Mouse (Mus musculus) embryonic facial prominence, embryonic 10.5 days (tissue): ENCODE results near the gene Hist1h2bh. TPM values are rescaled to one million over a fixed set of nuclear protein-coding genes. Genes with fewer than 3 reads are reported as not detected.
"Not testable (repeated sequence)": the region's sequence is repeated elsewhere in the genome, so short reads cannot be mapped to it uniquely, and the experiment has no call there.

Experiments
- DNase-seq: peaks from one replicate; pipeline ENCODE4 v3.0.0-alpha.2; 2017; ENCODE audit warnings: low spot score
- H3K27ac ChIP-seq: fragments of 300-500 bp; sonication (generic); replicated peaks from 2 replicates; pipeline ENCODE4 v1.5.1; 2016; ENCODE audit warnings: mild to moderate bottlenecking
- H3K27me3 ChIP-seq: fragments of 300-500 bp; sonication (generic); replicated peaks from 2 replicates; pipeline ENCODE4 v1.6.1; 2016; ENCODE audit warnings: low read depth, mild to moderate bottlenecking; ENCODE audit not compliant: poor library complexity, severe bottlenecking
- H3K36me3 ChIP-seq: fragments of 300-500 bp; sonication (generic); replicated peaks from 2 replicates; pipeline ENCODE4 v1.6.1; 2016; ENCODE audit warnings: mild to moderate bottlenecking, moderate library complexity
- H3K4me1 ChIP-seq: fragments of 300-500 bp; sonication (generic); 2 replicates; pipeline ENCODE4 v1.6.1; 2016
- H3K4me3 ChIP-seq: fragments of 300-500 bp; sonication (generic); 2 replicates; pipeline ENCODE4 v1.5.1; 2016; ENCODE audit warnings: mild to moderate bottlenecking, moderate library complexity
- H3K9me3 ChIP-seq: fragments of 300-500 bp; sonication (generic); 2 replicates; pipeline ENCODE4 v1.6.1; 2016; ENCODE audit warnings: mild to moderate bottlenecking
- WGBS: fragments of 180-500 bp; shearing (Covaris S2); methylation state at CpG from one replicate; pipeline ENCODE4 v1.1.7; 2016; 5-methylcytosine and 5-hydroxymethylcytosine counted together
- polyA plus RNA-seq: library from polyadenylated mRNA; unstranded; fragments of >200 nt; fragmentation: Nextera tagmentation; extraction: Ambion mirVana; gene quantifications from 2 replicates; pipeline ENCODE4 v1.2.1, GENCODE M21; 2016

The Hist1h2bh gene
- polyA plus RNA-seq, 1 experiment from 2014 or later: 1.1 TPM

GRCm38 (mm10) chr13:23581408-23582218 is 38.4 kb upstream of the Hist1h2bh start, which contains the start of gene Hist1h4d:
TSS of gene Hist1h4d (plus strand) at chr13:23581598.
- Histone ChIP-seq H3K4me1 (peaks cover 37% of the 10 kb centered on the region), H3K4me3 (peak within 1 kb of the TSS; percentile 65), H3K27ac (peak within 1 kb of the TSS; percentile 94), H3K27me3 (no peaks in the 10 kb centered on the region), H3K9me3 (no peaks in the 10 kb centered on the region), H3K36me3 (no peaks in the 10 kb centered on the region)
- DNase-seq: peak; percentile 93
- under 1% methylated on average over 43 of the region's 43 CpGs for WGBS

DNA sequence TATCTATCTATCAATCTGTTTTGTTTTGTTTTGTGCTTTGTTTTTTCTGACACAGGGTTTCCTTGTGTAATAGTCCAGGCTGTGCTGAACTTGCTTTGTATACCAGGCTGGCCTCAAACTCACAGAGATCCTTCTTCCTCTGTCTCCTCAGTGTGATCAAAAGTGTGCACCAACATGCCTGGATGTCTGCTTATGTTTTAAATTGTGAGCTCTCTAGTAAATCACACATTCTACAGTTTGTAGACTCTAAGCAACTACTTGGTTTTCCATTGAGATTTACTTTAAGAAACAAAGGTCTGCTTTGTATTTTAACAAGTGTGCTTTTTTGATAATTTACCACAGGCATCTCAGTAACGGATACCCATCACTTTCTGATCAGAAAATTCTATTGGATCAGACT is 34.6 kb upstream of the Hist1h2bh start:
- Histone ChIP-seq H3K27ac (peak overlapping the region; percentile 94), H3K4me3 (peak overlapping the region; percentile 66; the same call in 1 of the 2 replicates), H3K36me3 (no peaks in the 10 kb centered on the region), H3K9me3 (no peaks in the 10 kb centered on the region), H3K27me3 (no peaks in the 10 kb centered on the region), H3K4me1 (peaks cover 29% of the 10 kb centered on the region)
- 85% methylated on average over 1 of the region's 1 CpGs for WGBS
- DNase-seq: no peak

- no peaks in the 10 kb centered on the region for H3K27me3 ChIP-seq
- WGBS: 48% methylated on average over 6 of the region's 6 CpGs
- peak; percentile 31 for DNase-seq
- H3K4me3 ChIP-seq: peak overlapping the region; percentile 66
- peak overlapping the region; percentile 94 for H3K27ac ChIP-seq
- peaks cover 31% of the 10 kb centered on the region for H3K4me1 ChIP-seq
- no peaks in the 10 kb centered on the region for H3K9me3 ChIP-seq
- H3K36me3 ChIP-seq: no peaks in the 10 kb centered on the region
Observed at GRCm38 (mm10) chr13:23576906-23577639, 33.9 kb upstream of the Hist1h2bh start.

GRCm38 (mm10) chr13:23576351-23576881 is 33.2 kb upstream of the Hist1h2bh start:
- peaks cover 31% of the 10 kb centered on the region for H3K4me1 ChIP-seq
- peak overlapping the region; percentile 94 for H3K27ac ChIP-seq
- no peaks in the 10 kb centered on the region for H3K36me3 ChIP-seq
- 4% methylated on average over 7 of the region's 7 CpGs for WGBS
- no peaks in the 10 kb centered on the region for H3K9me3 ChIP-seq
- peak; percentile 59 for DNase-seq
- H3K4me3 ChIP-seq: peak overlapping the region; percentile 66
- no peaks in the 10 kb centered on the region for H3K27me3 ChIP-seq

- H3K9me3 ChIP-seq, H3K36me3 ChIP-seq, H3K27me3 ChIP-seq: not testable (repeated sequence)
- DNase-seq: peak; percentile 49
- under 1% methylated on average over 17 of the region's 40 CpGs for WGBS
- peaks cover 29% of the 10 kb centered on the region for H3K4me1 ChIP-seq
- H3K4me3 ChIP-seq: peak overlapping the region; percentile 66
- H3K27ac ChIP-seq: peak overlapping the region; percentile 94
Observed at GRCm38 (mm10) chr13:23575864-23576313, 32.7 kb upstream of the Hist1h2bh start.

DNA sequence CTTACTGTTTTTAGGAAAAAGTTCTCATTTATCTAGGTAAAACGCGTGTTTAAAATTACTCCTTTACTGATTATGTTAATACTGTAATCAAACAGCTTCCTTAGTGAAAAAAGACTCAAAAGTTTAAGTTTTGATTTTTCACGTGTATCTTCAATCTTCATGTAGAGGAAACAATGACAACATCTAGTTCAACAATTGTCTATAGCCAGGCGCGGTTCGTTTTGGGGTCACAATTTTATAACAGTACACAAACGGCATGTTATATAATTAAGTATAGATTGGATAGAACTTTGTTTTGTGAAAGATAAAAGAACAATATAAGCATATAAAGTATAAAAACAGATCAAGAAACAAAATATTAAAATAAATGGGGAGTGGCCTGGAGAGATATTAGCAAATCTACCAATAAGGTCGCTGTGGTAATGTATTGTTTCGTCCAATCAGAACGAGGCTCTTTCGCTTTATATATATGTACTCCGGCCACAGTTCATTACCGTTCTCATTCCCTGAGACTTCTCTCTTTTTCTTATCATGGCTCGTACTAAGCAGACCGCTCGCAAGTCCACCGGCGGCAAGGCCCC is 32.2 kb upstream of the Hist1h2bh start, which contains the start of gene Hist1h3d:
Hist1h3d (plus strand) TSS at position 493 of the 581 bp plus-strand sequence.
- peak; percentile 66 for DNase-seq
- WGBS: under 1% methylated on average over 18 of the region's 18 CpGs

DNA sequence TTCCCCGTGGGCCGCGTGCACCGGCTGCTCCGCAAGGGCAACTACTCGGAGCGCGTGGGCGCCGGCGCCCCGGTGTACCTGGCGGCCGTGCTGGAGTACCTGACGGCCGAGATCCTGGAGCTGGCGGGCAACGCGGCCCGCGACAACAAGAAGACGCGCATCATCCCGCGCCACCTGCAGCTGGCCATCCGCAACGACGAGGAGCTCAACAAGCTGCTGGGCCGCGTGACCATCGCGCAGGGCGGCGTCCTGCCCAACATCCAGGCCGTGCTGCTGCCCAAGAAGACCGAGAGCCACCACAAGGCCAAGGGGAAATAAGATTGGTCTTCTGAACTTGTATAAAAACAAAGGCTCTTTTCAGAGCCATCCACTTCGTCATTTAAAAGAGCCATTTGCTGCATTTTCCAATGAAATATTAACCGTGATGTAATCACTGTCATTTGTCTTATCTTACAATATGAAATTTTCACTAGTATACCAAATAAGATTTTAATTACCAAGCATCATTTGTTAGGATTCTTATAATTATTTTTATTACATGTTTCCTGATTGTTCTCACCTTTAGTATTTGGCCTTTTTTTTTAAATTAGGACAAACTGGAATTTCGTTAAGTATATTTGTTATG is 31.5 kb upstream of the Hist1h2bh start:
- not testable (repeated sequence) for H3K27me3 ChIP-seq, H3K36me3 ChIP-seq, DNase-seq, H3K9me3 ChIP-seq
- Histone ChIP-seq H3K4me1 (peaks cover 26% of the 10 kb centered on the region), H3K4me3 (peak overlapping the region; percentile 66), H3K27ac (peak overlapping the region; percentile 92)
- WGBS: under 1% methylated on average over 15 of the region's 39 CpGs

More for the DNA sequence above, 32.2 kb upstream of the Hist1h2bh start, which contains the start of gene Hist1h3d:
- peak within 1 kb of the TSS; percentile 66 for H3K4me3 ChIP-seq
- H3K36me3 ChIP-seq: no peaks in the 10 kb centered on the region
- H3K9me3 ChIP-seq: no peaks in the 10 kb centered on the region
- no peaks in the 10 kb centered on the region for H3K27me3 ChIP-seq
- H3K4me1 ChIP-seq: peaks cover 26% of the 10 kb centered on the region
- peak within 1 kb of the TSS; percentile 94 for H3K27ac ChIP-seq

DNA sequence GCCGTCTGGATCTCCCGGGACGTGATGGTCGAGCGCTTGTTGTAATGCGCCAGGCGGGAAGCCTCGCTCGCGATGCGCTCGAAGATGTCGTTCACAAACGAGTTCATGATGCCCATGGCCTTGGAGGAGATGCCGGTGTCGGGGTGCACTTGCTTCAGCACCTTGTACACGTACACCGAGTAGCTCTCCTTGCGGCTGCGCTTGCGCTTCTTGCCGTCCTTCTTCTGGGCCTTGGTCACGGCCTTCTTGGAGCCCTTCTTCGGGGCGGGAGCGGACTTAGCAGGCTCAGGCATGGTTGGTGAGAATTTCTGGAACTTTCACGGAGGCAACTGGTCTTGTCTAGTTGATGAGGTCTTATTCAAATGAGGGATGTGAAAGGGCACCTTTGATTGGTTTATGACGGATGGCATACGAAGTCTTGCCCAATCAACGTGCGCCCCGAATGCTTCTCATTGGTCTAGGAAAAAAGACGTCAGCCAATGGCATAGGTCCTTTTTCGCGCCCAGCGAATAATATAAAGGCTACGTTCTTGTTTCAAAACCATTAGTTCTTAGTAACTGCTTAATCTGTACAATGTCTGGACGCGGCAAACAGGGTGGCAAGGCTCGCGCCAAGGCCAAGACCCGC is 30.8 kb upstream of the Hist1h2bh start, which contains the start of the genes Hist1h2bf and Hist1h2ad:
Hist1h2bf (minus strand) TSS at position 299 of the 627 bp plus-strand sequence.
Hist1h2ad (plus strand) TSS at position 484 of the 627 bp plus-strand sequence.
- H3K36me3 ChIP-seq, H3K27me3 ChIP-seq, H3K9me3 ChIP-seq: not testable (repeated sequence)
- H3K4me3 ChIP-seq: peak within 1 kb of the TSS; percentile 66
- WGBS: under 1% methylated on average over 42 of the region's 42 CpGs
- H3K4me1 ChIP-seq: peaks cover 26% of the 10 kb centered on the region
- H3K27ac ChIP-seq: peak within 1 kb of the TSS; percentile 92
- peak; percentile 89 for DNase-seq

- 12% methylated on average over 20 of the region's 20 CpGs for WGBS
- not testable (repeated sequence) for H3K27me3 ChIP-seq, H3K36me3 ChIP-seq, H3K9me3 ChIP-seq
- peak overlapping the region; percentile 92 for H3K27ac ChIP-seq
- H3K4me1 ChIP-seq: peaks cover 26% of the 10 kb centered on the region
- peak; percentile 41 for DNase-seq
- H3K4me3 ChIP-seq: peak overlapping the region; percentile 61
Observed at GRCm38 (mm10) chr13:23573034-23573897, 30.1 kb upstream of the Hist1h2bh start.

GRCm38 (mm10) chr13:23572218-23573033 is 29.2 kb upstream of the Hist1h2bh start:
- Histone ChIP-seq H3K27me3 (no peaks in the 10 kb centered on the region), H3K9me3 (no peaks in the 10 kb centered on the region), H3K4me3 (peak overlapping the region; percentile 61), H3K36me3 (no peaks in the 10 kb centered on the region), H3K4me1 (peaks cover 26% of the 10 kb centered on the region), H3K27ac (peak overlapping the region; percentile 92)
- 47% methylated on average over 2 of the region's 2 CpGs for WGBS
- no peak for DNase-seq
